Mouse (Mus musculus): ENCODE results near the gene Ankrd40. TPM values are rescaled to one million over a fixed set of nuclear protein-coding genes. Genes with fewer than 3 reads are reported as not detected.

Gene Ankrd40
- total RNA-seq, 2 experiments from 2014 or later: 136 to 150 TPM

DNA sequence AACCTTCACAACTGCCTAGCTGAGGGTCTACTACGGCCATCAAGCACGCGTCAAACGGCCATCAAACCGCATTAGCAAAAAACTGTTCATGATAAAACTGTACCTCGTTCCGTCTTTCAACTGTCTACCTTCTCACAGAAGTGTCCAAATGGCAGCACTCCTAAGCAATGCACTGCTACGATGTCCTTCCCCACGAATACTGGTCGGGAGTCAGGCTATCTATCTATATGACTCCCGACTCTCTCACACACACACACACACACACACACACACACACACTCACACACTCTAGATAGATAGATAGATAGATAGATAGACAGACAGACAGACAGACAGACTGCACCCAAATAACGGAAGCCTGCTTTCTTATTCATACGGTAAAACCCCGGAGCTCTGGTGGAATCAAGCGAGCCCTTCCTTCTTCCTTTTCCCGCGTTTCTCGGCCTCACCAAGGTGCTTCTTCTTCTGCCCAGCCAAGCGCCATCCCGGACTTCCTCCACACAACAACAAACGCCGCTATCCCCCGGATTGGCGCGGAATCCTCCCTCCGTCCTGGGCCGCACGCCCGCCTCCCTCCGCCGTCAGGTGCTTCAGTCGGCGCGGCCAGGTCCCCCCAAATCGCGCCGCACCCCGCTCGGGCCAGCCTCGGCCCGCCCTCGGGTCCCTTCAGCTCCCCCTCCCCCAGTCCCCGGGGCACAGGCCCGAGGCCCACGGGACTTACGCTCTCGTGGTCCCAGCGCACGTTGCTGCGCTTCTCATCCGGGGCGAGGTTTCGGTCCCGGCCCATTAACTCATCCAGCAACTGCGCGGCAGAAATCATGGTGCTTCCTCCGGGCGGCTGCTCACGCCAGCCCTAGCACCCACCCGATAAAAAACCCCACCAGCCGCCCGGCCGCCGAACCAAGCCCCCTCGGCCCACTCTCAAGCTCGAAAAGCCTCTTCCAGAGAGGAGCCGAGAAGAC lies 6.6 kb upstream of the Ankrd40 start:
- intact Hi-C loops (cut with DNase I; ENCODE audit: low total_unique reads): no loop called here
- peak; percentile 60 for DNase-seq

DNA sequence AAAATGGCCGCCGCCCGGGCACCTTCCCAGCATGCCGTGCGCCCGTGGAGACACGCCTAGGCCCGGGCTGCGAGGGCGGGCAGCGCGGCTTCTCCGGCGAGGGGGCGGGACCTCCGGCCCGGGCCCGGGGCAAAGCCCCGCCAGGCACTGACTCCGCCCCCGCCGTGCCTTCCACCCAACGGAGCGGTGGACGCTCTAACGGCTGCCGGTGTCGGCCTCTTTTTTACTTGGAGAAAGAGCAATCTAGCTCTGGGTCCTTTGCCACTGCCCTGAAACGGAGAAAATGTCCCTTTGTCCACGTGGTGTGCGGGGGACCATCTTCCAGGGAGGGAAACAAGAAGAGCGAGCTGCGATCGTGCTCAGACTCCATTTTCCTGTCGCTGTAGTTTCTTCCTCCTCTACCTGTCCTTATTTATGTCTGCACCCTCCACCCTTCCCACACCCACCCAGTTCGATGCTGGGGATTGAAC lies 5.8 kb upstream of the Ankrd40 start, which contains the start of gene Luc7l3:
Gene Luc7l3, minus strand, starts transcription at position 58 of the 470 bp plus-strand sequence.
- intact Hi-C loops (cut with DNase I; ENCODE audit: low total_unique reads): no loop called here

DNA sequence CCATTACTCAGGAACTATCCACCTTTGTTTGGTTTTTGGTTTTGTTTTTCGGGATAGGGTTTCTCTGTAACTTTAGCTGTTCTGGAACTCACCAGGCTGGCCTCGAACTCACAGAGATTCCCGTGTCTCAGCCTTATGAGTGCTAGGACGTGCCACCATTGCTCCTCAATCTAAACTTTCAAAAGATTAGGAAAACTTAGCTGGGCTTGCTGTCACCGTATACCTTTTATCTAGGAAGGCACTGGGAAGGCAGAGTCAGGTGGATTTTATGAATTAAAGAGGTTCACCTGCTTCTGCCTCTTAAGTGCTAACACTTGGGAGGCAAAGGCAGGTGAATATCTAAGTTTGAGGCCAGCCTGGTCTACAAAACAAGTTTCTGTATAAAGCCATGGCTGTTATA lies 5.2 kb upstream of the Ankrd40 start:
- DNase-seq: no peak
- intact Hi-C loops (cut with DNase I; ENCODE audit: low total_unique reads): no loop called here

More for the DNA sequence above, 5.8 kb upstream of the Ankrd40 start, which contains the start of gene Luc7l3:
- DNase-seq: peak; percentile 97

DNA sequence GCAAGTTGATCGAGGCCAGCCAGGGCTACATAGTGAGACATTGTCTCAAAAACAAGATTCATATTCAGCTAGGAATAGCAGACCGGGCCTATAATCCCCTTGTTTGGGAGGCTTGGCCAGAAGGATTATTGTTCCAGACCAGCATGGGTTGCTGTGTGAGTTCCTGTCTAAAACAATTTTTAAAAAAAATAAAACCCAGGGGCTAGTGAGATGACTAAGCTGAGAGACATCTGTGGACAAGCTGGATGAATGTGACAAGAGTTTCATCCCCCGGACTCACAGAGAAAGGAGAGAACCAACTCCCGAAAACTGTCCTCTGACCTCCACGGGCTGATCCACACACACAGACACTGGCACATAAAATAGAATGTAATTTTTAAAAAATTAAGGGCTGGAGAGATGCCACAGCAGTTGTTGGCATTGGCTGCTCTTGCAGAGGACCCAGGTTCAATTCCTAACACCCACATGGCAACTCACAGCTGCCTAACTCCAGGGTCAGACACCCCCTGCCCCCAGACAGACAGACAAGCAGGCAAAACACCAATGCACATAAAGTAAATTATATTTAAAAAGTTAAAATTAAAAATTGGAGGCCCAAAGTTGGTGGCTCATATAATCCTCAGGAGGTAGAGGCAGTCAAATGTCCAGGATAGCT lies 4.4 kb upstream of the Ankrd40 start:
- DNase-seq: no peak
- intact Hi-C loops (cut with DNase I; ENCODE audit: low total_unique reads): no loop called here

DNA sequence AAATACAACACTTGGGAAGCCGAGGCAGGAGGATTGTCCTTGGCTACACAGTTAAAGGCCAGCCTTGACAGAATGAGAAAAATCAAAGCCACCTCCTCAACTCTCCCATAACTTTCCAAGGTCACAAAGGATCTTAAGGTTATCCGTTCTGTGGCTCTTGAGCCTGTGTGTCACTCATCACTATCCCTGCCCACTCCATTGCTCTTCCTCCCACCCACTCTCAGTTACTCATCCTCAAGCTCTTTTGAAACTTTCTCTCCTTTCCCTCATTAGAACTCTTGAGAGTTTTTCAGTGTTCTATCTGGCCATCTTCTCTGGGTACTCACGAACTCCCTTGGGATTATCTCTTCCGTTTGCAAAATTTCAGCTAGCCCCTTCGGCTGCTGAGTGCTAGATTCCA lies 3.2 kb upstream of the Ankrd40 start:
- no peak for DNase-seq
- intact Hi-C loops (cut with DNase I; ENCODE audit: low total_unique reads): no loop called here

DNA sequence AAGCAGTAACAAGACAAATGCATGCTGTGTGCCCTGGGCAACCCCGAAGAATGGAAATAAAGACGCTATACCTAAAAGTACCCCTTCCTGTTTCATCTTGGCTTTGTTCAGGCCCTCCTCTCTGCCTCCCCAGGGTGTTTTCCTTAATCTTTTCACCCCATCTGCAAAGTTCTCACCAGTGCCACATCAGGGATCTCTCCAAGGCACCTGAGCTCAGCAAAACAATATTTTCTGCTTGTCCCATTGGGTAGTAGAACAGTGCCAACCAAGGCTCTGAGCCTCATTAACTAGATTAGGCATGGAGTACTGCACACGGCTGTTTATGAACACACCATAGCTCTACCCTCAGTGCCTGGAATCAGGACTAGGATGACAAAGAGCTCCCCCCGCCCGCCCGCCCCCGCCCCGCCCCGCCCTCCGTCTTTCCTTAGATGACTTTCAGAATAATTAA lies 815 bp upstream of the Ankrd40 start:
- intact Hi-C loops (cut with DNase I; ENCODE audit: low total_unique reads): no loop called here
- DNase-seq: no peak

DNA sequence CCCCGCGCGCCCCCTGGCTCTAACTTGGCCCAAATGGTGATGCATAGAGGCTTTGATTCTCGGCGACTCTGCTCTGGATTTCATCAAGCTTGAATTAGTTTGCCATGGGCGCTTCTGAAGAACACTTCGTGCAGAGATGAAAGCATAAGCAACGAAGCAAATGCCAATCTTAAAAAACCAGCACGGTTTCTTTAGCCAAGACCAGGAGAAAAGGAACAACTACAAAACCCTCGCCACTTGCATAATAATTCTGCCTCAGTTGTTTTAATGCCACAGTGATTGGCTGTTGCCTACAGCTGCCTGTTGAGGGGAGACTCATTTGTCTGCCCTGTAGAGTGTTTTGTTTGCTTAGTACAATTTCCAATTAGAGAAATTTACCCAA lies 834 bp downstream of the Ankrd40 start:
- intact Hi-C loops (cut with DNase I; ENCODE audit: low total_unique reads): no loop called here
- DNase-seq: no peak

DNA sequence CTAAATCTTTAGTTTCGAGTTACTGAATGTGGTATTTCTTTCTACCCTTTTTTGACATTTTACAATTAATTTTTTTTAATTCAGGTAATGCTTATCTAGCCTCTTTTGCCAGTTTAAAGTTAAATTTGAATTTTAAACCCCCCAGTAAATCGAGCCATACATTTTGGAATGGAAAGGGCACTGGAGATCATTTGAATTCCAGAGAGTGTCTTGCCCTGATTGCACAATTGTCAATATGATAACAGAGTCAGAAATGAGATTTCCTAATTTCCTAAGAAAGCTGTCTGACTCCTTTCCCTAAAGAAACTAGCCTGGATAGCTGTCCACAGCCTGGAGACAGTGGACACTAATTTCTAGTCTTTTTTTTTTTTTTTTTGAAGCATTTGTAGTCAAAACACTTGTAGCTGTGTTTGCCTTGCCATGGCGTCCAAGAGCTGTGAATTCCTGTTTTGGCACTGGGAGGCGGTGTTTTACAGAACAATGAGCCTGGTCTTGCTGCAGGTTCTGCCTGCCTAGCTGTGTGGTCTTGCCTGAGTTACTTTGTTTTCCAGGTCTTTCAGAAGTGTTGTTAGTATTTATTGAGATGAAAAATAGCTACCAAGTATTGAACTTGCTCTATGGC lies 1.6 kb downstream of the Ankrd40 start:
- intact Hi-C loops (cut with DNase I; ENCODE audit: low total_unique reads): no loop called here
- peak; percentile 48 for DNase-seq

DNA sequence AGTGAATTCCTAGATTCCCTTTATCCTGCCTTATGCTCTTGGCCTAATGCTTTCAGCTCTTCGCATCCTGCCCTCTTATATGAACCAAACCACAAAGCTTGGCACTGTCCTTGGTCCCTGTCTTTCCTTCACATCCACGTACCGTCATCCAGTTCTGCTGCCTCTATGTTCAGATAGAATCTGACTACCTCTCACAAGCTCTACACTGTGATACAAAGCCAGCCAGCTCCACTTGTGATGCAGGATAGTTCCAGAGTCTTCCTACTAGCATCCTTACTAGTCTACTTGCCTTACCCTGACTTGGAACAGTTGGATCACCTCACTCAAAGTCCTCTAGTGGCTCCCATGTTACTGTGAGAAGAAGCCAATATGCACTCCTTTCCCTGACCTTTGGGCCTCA lies 2.4 kb downstream of the Ankrd40 start:
- intact Hi-C loops (cut with DNase I; ENCODE audit: low total_unique reads): no loop called here
- no peak for DNase-seq

DNA sequence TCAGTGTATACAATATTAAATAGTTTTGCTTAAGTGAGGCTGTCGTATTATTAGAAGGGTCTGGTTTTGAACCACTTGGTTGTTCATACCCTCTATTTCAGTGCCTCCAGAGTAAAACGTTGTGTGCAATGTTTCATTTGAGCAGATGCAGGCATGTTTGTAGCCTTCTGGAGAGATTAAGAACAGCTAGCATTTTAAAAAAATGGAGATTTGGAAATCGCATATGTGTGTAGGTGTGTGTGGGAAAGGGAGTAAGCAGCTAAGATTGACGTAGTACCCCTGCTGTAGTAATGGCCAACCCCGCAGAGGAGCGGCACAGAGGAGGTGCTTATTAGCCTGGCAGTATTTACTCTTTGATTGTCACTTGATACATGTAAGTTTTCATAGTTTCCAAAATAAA lies 4.9 kb downstream of the Ankrd40 start:
- no peak for DNase-seq
- intact Hi-C loops (cut with DNase I; ENCODE audit: low total_unique reads): no loop called here

DNA sequence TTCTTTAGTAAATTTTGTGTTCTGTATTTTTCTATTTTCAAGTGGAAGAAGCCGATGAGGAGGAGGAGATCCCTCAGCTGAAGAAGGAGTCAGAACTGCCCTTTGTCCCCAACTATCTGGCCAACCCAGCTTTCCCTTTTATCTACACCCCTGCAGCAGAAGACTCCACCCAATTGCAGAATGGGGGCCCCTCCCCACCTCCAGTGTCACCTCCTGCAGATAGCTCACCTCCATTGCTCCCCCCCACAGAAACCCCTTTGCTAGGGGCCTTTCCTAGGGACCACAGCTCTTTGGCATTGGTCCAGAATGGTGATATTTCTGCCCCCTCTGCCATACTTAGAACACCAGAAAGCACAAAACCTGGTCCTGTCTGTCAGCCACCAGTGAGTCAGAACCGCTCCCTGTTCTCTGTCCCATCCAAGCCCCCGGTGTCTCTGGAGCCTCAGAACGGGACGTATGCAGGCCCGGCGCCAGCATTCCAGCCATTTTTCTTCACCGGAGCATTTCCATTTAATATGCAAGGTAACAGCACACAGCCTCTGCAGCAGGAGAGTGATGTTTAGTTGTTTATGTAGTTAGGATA lies 6.7 kb downstream of the Ankrd40 start:
- no peak for DNase-seq

DNA sequence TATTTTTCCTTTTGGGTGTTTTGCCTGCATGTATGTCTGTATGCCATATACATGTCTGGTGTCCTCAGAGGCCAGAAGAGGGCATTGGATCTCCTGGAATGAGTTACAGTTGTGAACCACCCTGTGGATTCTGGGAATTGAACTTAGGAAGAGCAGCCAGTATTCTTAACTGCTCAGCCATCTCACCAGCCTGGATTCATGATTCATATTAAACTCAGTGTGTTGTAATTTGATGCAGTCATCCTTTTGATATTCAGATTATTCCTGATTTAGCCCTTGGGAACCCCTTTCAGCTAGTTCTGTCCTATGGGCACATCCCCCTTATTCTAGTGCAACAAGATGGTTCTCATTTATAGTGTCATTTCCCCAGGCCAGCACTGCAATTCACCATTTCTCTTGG lies 8.8 kb downstream of the Ankrd40 start:
- intact Hi-C loops (cut with DNase I; ENCODE audit: low total_unique reads): no loop called here

More for the DNA sequence above, 6.7 kb downstream of the Ankrd40 start:
- intact Hi-C loops (cut with DNase I; ENCODE audit: low total_unique reads): no loop called here

DNA sequence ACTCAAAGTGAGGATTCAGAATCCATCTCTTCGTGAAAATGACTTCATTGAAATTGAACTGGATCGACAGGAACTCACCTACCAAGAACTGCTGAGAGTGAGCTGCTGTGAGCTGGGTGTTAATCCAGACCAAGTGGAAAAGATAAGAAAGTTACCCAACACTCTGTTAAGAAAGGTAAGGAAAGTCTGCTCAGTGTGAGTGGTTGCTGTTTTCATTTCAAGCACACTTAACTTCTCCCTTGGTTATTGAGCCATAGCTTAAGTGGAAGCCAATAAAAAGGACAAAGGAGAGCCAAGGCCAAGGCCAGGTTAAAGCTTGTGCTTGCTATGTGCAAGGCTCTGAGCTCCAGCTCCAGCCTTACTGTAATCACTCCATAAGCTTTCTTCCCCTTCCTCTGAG lies 10.5 kb downstream of the Ankrd40 start:
- intact Hi-C loops (cut with DNase I; ENCODE audit: low total_unique reads): no loop called here
- DNase-seq: no peak

More for the DNA sequence above, 8.8 kb downstream of the Ankrd40 start:
- no peak for DNase-seq

DNA sequence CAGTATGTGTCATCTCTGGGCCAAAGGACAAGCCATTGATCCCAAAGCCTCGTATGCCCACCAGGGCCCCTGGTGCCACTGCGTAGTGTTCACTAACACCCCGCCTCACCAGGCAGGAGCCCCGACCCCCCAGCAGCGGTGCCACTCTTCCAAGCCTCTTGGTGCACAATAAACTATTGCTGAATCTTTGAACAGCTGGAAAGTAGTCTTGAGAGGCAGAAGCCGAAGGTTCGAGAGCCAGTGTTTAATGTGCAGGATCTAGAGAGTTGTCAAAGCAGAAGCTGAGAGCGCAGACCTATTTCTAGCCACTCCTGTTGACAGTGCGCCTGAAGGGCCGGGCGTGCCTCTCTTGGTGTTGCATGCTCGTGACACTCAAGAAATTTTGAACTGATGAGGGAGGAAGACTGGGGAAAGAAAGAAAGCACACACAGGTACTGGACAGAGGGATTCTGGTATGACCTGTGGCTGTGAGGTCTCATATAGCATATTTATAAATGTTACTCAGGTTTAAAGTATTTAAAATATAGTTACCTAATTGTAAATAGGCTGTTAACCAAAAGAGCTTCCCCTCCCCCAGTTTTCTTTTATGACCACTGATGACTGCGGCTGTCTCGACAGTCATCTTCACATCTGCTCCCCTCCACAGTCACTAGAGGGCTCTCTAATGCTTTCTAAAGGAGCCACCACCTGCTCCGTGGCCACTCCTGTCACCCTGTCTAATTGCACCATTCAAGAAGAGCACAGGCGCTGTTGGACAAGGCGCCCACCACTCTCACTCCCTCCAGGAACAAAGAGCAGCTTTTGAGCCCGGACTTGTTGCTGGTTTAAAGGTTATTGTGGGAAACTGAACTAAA lies 12.2 kb downstream of the Ankrd40 start:
- peak; percentile 43 for DNase-seq
- intact Hi-C loops (cut with DNase I; ENCODE audit: low total_unique reads): loop anchor here (2.0 to 5.0 kb wide), 3 partner anchors 65 to 207 kb away; partner anchors contain the start of genes Rsad1 and Spata20

DNA sequence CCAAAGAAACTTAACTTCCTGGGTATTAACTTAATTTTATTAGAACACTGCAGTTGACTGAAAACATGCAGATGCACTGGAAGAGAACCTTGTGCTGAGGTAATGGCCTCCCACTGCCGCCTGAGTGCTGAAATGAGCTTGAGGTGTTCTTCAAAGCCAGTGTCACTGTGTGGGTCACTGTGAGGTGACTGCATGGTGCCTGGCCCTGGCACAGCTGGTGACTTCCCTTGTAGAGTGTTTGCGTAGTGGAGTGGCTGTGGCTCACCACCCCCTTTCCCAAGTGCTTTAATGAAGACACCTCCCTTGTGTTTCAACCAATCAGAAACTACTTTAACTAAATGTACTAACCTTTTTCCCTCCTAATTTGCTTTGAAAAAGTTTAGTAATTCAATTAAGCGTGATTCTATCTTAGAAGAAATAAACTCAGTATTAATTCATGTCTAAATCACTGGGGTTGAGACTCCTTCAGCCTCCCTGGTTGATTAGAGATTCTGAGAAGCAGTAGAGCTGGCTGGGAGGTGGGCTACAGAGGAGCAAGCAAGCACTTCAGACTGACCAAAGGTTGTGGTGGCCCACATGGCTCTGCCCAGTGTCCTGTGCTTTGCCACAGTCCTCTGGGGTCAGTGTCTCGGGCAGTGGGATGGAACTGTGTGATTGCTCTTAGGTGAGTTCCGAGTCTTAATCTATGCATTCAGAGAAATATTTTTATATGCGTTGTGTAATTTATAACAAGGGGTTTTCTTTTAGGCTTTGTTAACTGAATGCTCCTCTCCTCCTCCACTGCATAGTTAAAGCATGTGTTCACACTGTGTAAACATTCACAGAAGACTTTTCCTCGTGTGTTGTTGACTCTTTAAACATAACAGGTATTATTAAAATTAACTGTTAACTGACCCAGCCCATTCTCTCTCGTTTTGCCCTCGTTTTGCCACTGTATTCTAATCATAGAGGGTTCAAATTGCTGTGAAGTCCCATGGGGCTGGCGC lies 13.4 kb downstream of the Ankrd40 start:
- DNase-seq: no peak
- intact Hi-C loops (cut with DNase I; ENCODE audit: low total_unique reads): loop anchor here (2.0 to 5.0 kb wide), 3 partner anchors 64 to 206 kb away; partner anchors contain the start of genes Rsad1 and Spata20

DNA sequence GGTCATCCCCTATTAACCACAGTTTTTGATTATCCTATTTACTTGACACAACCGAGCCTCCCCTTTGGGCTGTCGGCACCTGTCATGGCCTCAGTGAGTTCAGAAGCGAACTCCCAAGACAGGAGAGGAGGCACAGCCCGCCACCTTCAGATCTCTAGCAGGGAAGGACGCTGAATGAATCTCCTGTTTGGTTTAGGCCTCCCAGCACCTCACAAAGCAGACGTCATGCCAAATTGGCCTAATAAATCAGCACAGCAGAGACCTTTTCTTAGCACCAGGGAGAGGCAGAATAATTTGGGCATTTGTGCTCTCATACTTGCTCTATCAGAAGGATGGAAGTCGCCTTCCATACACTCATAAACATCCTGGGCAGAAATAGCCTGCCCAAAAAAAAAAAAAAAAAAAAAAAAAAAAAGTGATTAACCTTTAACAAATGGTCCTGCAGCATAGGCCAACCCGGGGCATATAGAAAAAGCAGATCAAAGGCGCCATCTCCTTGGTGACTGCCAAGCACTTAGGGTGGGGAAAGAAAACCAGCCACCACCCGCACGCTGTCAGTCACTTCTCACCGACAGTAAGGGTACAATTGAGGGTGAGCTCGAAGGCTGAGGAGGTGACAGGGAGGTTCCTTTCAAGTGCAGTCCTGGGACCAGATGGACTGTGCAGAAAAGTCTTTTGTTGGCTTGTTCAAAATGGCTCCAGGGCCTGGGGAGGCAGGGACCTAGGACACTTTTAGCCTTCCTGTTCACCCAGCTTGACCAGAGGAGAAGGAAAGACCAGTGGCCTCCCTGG lies 14.5 kb downstream of the Ankrd40 start:
- intact Hi-C loops (cut with DNase I; ENCODE audit: low total_unique reads): loop anchor here (5.0 kb wide), 2 partner anchors 145 to 205 kb away; partner anchors contain the start of genes Rsad1 and Spata20
- no peak for DNase-seq

Measured in gastrocnemius, postnatal 14 days (tissue).